Mouse (Mus musculus): ENCODE results near the gene St6galnac3. TPM values are rescaled to one million over a fixed set of nuclear protein-coding genes. Genes with fewer than 3 reads are reported as not detected.
"Not testable (repeated sequence)": the region's sequence is repeated elsewhere in the genome, so short reads cannot be mapped to it uniquely, and the experiment has no call there.

St6galnac3 gene
- total RNA-seq, 1 experiment from 2014 or later, result 9.1 TPM

- no peak for ATAC-seq (replicated peaks in 1 of 2; ENCODE audit: insufficient read depth in 1 of 2, low FRiP score in 2 of 2, low TSS enrichment in 1 of 2, low read depth in 1 of 2, poor library complexity in 2 of 2, severe bottlenecking in 2 of 2)
Observed at GRCm38 (mm10) chr3:153396375-153397068, 328.5 kb downstream of the St6galnac3 start.

GRCm38 (mm10) chr3:153395351-153395750 is 329.6 kb downstream of the St6galnac3 start:
- ATAC-seq (replicated peaks in 1 of 2; ENCODE audit: insufficient read depth in 1 of 2, low FRiP score in 2 of 2, low TSS enrichment in 1 of 2, low read depth in 1 of 2, poor library complexity in 2 of 2, severe bottlenecking in 2 of 2), result no peak

- ATAC-seq (replicated peaks in 1 of 2; ENCODE audit: insufficient read depth in 1 of 2, low FRiP score in 2 of 2, low TSS enrichment in 1 of 2, low read depth in 1 of 2, poor library complexity in 2 of 2, severe bottlenecking in 2 of 2), result no peak
Observed at GRCm38 (mm10) chr3:153394751-153395150, 330.2 kb downstream of the St6galnac3 start.

- no peak for ATAC-seq (replicated peaks in 1 of 2; ENCODE audit: insufficient read depth in 1 of 2, low FRiP score in 2 of 2, low TSS enrichment in 1 of 2, low read depth in 1 of 2, poor library complexity in 2 of 2, severe bottlenecking in 2 of 2)
Observed at GRCm38 (mm10) chr3:153394224-153394623, 330.8 kb downstream of the St6galnac3 start.

- ATAC-seq (replicated peaks in 1 of 2; ENCODE audit: insufficient read depth in 1 of 2, low FRiP score in 2 of 2, low TSS enrichment in 1 of 2, low read depth in 1 of 2, poor library complexity in 2 of 2, severe bottlenecking in 2 of 2), result not testable (repeated sequence)
Observed at GRCm38 (mm10) chr3:153391451-153391850, 333.5 kb downstream of the St6galnac3 start.

GRCm38 (mm10) chr3:153384651-153385050 is 340.3 kb downstream of the St6galnac3 start:
- ATAC-seq (replicated peaks in 1 of 2; ENCODE audit: insufficient read depth in 1 of 2, low FRiP score in 2 of 2, low TSS enrichment in 1 of 2, low read depth in 1 of 2, poor library complexity in 2 of 2, severe bottlenecking in 2 of 2), result not testable (repeated sequence)

- no peak for ATAC-seq (replicated peaks in 1 of 2; ENCODE audit: insufficient read depth in 1 of 2, low FRiP score in 2 of 2, low TSS enrichment in 1 of 2, low read depth in 1 of 2, poor library complexity in 2 of 2, severe bottlenecking in 2 of 2)
Observed at GRCm38 (mm10) chr3:153383656-153384055, 341.3 kb downstream of the St6galnac3 start.

- no peak for ATAC-seq (replicated peaks in 1 of 2; ENCODE audit: insufficient read depth in 1 of 2, low FRiP score in 2 of 2, low TSS enrichment in 1 of 2, low read depth in 1 of 2, poor library complexity in 2 of 2, severe bottlenecking in 2 of 2)
Observed at GRCm38 (mm10) chr3:153365057-153365755, 359.8 kb downstream of the St6galnac3 start.

- no peak for ATAC-seq (replicated peaks in 1 of 2; ENCODE audit: insufficient read depth in 1 of 2, low FRiP score in 2 of 2, low TSS enrichment in 1 of 2, low read depth in 1 of 2, poor library complexity in 2 of 2, severe bottlenecking in 2 of 2)
Observed at GRCm38 (mm10) chr3:153364366-153364765, 360.6 kb downstream of the St6galnac3 start.

- ATAC-seq (replicated peaks in 1 of 2; ENCODE audit: insufficient read depth in 1 of 2, low FRiP score in 2 of 2, low TSS enrichment in 1 of 2, low read depth in 1 of 2, poor library complexity in 2 of 2, severe bottlenecking in 2 of 2), result no peak
Observed at GRCm38 (mm10) chr3:153359966-153360365, 365.0 kb downstream of the St6galnac3 start.

GRCm38 (mm10) chr3:153356071-153356470 is 368.9 kb downstream of the St6galnac3 start:
- no peak for ATAC-seq (replicated peaks in 1 of 2; ENCODE audit: insufficient read depth in 1 of 2, low FRiP score in 2 of 2, low TSS enrichment in 1 of 2, low read depth in 1 of 2, poor library complexity in 2 of 2, severe bottlenecking in 2 of 2)

GRCm38 (mm10) chr3:153354988-153355297 is 370.0 kb downstream of the St6galnac3 start:
- ATAC-seq (replicated peaks in 1 of 2; ENCODE audit: insufficient read depth in 1 of 2, low FRiP score in 2 of 2, low TSS enrichment in 1 of 2, low read depth in 1 of 2, poor library complexity in 2 of 2, severe bottlenecking in 2 of 2), result no peak

- ATAC-seq (replicated peaks in 1 of 2; ENCODE audit: insufficient read depth in 1 of 2, low FRiP score in 2 of 2, low TSS enrichment in 1 of 2, low read depth in 1 of 2, poor library complexity in 2 of 2, severe bottlenecking in 2 of 2), result no peak
Observed at GRCm38 (mm10) chr3:153354186-153354987, 370.6 kb downstream of the St6galnac3 start.

- no peak for ATAC-seq (replicated peaks in 1 of 2; ENCODE audit: insufficient read depth in 1 of 2, low FRiP score in 2 of 2, low TSS enrichment in 1 of 2, low read depth in 1 of 2, poor library complexity in 2 of 2, severe bottlenecking in 2 of 2)
Observed at GRCm38 (mm10) chr3:153353313-153354103, 371.5 kb downstream of the St6galnac3 start.

GRCm38 (mm10) chr3:153349981-153350380 is 375.0 kb downstream of the St6galnac3 start:
- no peak for ATAC-seq (replicated peaks in 1 of 2; ENCODE audit: insufficient read depth in 1 of 2, low FRiP score in 2 of 2, low TSS enrichment in 1 of 2, low read depth in 1 of 2, poor library complexity in 2 of 2, severe bottlenecking in 2 of 2)

- no peak for ATAC-seq (replicated peaks in 1 of 2; ENCODE audit: insufficient read depth in 1 of 2, low FRiP score in 2 of 2, low TSS enrichment in 1 of 2, low read depth in 1 of 2, poor library complexity in 2 of 2, severe bottlenecking in 2 of 2)
Observed at GRCm38 (mm10) chr3:153348797-153349465, 376.0 kb downstream of the St6galnac3 start.

GRCm38 (mm10) chr3:153344979-153345378 is 380.0 kb downstream of the St6galnac3 start:
- no peak for ATAC-seq (replicated peaks in 1 of 2; ENCODE audit: insufficient read depth in 1 of 2, low FRiP score in 2 of 2, low TSS enrichment in 1 of 2, low read depth in 1 of 2, poor library complexity in 2 of 2, severe bottlenecking in 2 of 2)

Measured in hematopoietic stem cell, adult 5-6 weeks (primary cell).